Mouse (Mus musculus) neutrophil, adult 59 days (primary cell): ENCODE results near the gene Kdm4d. TPM values are rescaled to one million over a fixed set of nuclear protein-coding genes. Genes with fewer than 3 reads are reported as not detected.

Experiments
- total RNA-seq, 2 experiments: library from RNA; stranded (reverse); gene quantifications; 1 replicate in 1 of 2; 2 replicates in 1 of 2; pipeline ENCODE4 v1.2.4; 2023

The Kdm4d gene
- under 1 TPM in 1 of 2 experiments, not detected in 1; 0.22 TPM for total RNA-seq

GRCm38 (mm10) chr9:14500023-14500915 lies at the start of gene Kdm4d, which contains the start of gene Cwc15:
Kdm4d (minus strand) TSS chr9:14500482.
Cwc15 (plus strand) TSS chr9:14500617.

Other genes starting within 250 kb of the Kdm4d start
- 1 to 10 TPM; 5.8 to 8.5 TPM for gene Sesn3, start 225.4 kb downstream of the Kdm4d start, total RNA-seq
- 1 to 10 TPM; 7.3 to 7.4 TPM for gene Endod1, start 119.0 kb downstream of the Kdm4d start, total RNA-seq
- gene Cwc15, start 135 bp upstream of the Kdm4d start, total RNA-seq: 10 to 100 TPM; 70.0 to 95.0 TPM
- under 1 TPM; 0.09 to 0.11 TPM for gene Amotl1, start 144.6 kb upstream of the Kdm4d start, total RNA-seq
- gene Piwil4, start 240.3 kb upstream of the Kdm4d start, total RNA-seq: not detected